Mouse (Mus musculus): ENCODE results near the gene Rgs8. TPM values are rescaled to one million over a fixed set of nuclear protein-coding genes. Genes with fewer than 3 reads are reported as not detected.

The Rgs8 gene
- polyA plus RNA-seq, 1 experiment from 2014 or later = 0.23 TPM

Other genes with a start within 250 kb of the Rgs8 start
- gene Shcbp1l, start 227.9 kb upstream of the Rgs8 start, polyA plus RNA-seq (2015; fragmentation: Nextera tagmentation; extraction: Ambion mirVana) = 0.13 and 0.26 TPM in 2 replicates
- 26.6 and 30.6 TPM in 2 replicates for gene Dhx9, start 165.4 kb upstream of the Rgs8 start, polyA plus RNA-seq (2015; fragmentation: Nextera tagmentation; extraction: Ambion mirVana)
- 78.8 and 84.8 TPM in 2 replicates for gene Npl, start 103.0 kb upstream of the Rgs8 start, polyA plus RNA-seq (2015; fragmentation: Nextera tagmentation; extraction: Ambion mirVana)
- 4.8 and 5.1 TPM in 2 replicates for gene Rgs16, start 87.3 kb downstream of the Rgs8 start, polyA plus RNA-seq (2015; fragmentation: Nextera tagmentation; extraction: Ambion mirVana)
- gene Rnasel, start 96.4 kb downstream of the Rgs8 start, polyA plus RNA-seq (2015; fragmentation: Nextera tagmentation; extraction: Ambion mirVana) = 22.9 and 24.5 TPM in 2 replicates
- gene Rgsl1, start 191.1 kb downstream of the Rgs8 start, polyA plus RNA-seq (2015; fragmentation: Nextera tagmentation; extraction: Ambion mirVana) = not detected in 2 replicates
- gene Teddm1b, start 221.3 kb downstream of the Rgs8 start, polyA plus RNA-seq (2015; fragmentation: Nextera tagmentation; extraction: Ambion mirVana) = 0.18 and 0.29 TPM in 2 replicates
- gene Teddm1a, start 238.7 kb downstream of the Rgs8 start, polyA plus RNA-seq (2015; fragmentation: Nextera tagmentation; extraction: Ambion mirVana) = not detected in 2 replicates
- gene Glul, start 246.9 kb downstream of the Rgs8 start, polyA plus RNA-seq (2015; fragmentation: Nextera tagmentation; extraction: Ambion mirVana) = 73.6 and 83.9 TPM in 2 replicates
- gene Teddm2, start 247.2 kb downstream of the Rgs8 start, polyA plus RNA-seq (2015; fragmentation: Nextera tagmentation; extraction: Ambion mirVana) = 0.34 and 0.36 TPM in 2 replicates